Mouse (Mus musculus): ENCODE data around the gene Gm37240.
A peak's percentile ranks its signal among the peaks of the same experiment; 100 is the strongest.

The Gm37240 gene

GRCm38 (mm10) chr3:85271491-85271890 lies 615.8 kb downstream of the Gm37240 start:
- DNase-seq (ENCODE audit: low spot score in 2 of 2) = no peak

DNA sequence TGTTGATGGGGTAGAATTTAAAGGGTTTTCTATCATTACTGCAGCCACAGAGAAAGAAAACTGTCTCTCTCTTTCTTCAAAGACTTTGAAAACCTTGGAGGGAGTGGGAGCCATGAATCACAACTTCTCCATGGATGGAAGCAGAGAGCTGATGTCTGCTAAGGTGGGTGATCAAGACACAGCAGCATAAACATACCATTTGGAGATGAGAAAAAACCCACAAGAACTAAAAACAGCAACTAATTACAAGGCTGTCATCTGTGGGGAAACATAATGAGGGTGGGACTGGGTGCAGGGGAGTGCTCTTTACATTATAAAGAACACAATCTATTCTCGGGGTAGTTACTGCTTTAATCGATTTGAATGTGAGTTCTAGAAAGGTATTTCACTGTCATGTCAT lies 622.4 kb downstream of the Gm37240 start:
- DNase-seq (ENCODE audit: low spot score in 2 of 2) = no peak

GRCm38 (mm10) chr3:85264546-85264945 lies 622.8 kb downstream of the Gm37240 start:
- DNase-seq (ENCODE audit: low spot score in 2 of 2) = no peak

DNA sequence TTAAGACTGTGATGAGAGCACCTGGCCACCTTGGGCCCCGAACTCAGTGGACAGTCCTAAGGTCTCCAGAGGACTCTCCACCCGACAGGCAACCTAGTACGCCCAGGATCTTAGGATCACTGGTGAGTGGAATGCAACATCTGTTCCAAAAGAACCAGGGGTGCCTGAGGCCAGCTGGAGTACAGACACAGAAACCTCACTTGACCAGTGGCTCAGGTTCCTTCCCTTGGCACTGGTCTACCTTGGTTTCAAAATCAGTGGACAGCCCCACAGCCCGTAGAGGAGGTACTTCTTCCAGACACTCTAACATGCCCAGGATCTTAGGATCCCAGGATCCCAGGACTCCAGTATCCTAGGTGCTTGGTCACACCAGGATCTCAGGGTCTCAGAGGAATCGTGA lies 632.8 kb downstream of the Gm37240 start:
- DNase-seq (ENCODE audit: low spot score in 2 of 2) = no peak

GRCm38 (mm10) chr3:85251631-85252030 lies 635.7 kb downstream of the Gm37240 start:
- DNase-seq (ENCODE audit: low spot score in 2 of 2) = no peak

DNA sequence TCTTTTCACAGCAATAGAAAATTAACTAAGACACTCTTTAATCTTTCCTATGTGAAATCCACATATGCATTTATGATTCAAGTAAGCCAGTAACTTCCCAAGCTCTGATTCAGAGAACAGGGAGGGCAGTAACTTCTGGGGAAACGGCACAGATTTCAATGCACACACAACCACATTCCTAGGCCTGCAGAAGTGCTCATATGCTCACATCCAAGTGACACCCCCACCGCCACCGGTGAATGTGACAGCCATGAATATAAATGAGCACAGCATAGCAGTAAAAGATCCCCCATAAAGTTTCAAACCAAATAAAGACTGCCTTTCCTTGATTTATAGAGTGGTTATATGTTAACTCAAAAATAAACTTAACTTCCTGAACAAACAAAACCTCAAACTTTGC lies 641.2 kb downstream of the Gm37240 start:
- DNase-seq (ENCODE audit: low spot score in 2 of 2) = no peak

GRCm38 (mm10) chr3:85236546-85236945 lies 650.8 kb downstream of the Gm37240 start:
- DNase-seq (ENCODE audit: low spot score in 2 of 2) = no peak

DNA sequence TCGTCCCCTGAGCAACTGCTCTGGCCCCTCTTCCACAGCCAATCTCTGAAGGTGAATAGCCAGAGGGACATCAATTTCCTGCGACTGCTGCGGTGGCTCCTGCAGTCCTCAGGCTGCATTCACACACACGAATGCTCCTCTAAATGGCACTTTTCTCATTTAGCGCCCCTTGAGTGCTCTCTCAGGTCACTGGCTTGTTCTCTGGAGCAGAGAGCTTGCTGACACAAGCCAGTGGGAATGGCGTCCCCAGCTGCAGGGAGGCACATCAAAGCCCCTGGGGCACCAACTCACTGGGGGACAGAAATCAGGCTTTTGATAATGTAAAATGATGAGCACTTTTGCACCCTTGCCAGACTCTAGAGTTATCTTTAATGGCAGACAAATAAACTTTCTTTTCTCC lies 654.5 kb downstream of the Gm37240 start:
- no peak for DNase-seq (ENCODE audit: low spot score in 2 of 2)

GRCm38 (mm10) chr3:85222046-85222445 lies 665.3 kb downstream of the Gm37240 start:
- no peak for DNase-seq (ENCODE audit: low spot score in 2 of 2)

DNA sequence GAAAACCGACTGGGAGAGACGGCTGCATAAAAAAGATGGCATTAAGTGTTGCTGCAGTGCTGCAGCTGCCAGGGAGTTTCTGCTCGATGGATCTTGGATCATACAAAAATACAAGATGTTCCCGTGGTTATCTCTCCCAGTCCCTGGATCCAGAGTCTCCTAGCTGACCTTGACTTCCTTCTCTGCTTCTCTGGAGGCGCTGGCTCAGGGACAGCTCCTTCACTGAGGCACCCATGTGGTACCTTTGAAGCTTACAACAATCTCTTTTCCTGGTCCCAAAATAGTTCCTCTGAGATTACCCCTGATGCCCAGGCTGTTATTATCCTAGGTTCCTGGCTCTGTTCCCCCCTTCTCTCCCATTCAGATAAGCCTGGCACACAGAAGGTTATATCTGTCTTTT lies 672.4 kb downstream of the Gm37240 start:
- no peak for DNase-seq (ENCODE audit: low spot score in 2 of 2)

- DNase-seq (ENCODE audit: low spot score in 2 of 2) = no peak
Observed at GRCm38 (mm10) chr3:85212751-85213350, 674.5 kb downstream of the Gm37240 start.

GRCm38 (mm10) chr3:85209887-85210844 lies 677.2 kb downstream of the Gm37240 start:
- DNase-seq (ENCODE audit: low spot score in 2 of 2) = no peak

DNA sequence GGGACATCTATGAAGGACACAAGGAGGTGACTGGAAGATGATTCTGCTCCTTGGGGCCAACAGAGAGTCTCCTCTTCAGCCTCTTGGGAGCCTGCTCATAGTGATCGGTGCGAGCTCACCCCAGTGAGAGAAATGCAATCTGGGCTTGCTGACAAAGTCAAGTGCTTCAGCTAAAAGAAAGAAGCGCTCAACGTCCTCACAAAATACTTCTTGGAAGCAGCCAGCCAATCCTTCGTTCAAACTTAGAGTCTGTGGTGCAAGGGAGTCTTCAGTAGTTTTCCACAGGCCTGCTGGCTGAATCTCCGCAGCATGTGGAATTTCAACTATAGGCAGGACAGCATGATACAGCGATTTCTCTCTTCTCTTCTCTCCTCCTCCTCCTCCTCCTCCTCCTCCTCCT lies 680.8 kb downstream of the Gm37240 start:
- DNase-seq (ENCODE audit: low spot score in 2 of 2) = no peak

- no peak for DNase-seq (ENCODE audit: low spot score in 2 of 2)
Observed at GRCm38 (mm10) chr3:85205911-85206310, 681.4 kb downstream of the Gm37240 start.

DNA sequence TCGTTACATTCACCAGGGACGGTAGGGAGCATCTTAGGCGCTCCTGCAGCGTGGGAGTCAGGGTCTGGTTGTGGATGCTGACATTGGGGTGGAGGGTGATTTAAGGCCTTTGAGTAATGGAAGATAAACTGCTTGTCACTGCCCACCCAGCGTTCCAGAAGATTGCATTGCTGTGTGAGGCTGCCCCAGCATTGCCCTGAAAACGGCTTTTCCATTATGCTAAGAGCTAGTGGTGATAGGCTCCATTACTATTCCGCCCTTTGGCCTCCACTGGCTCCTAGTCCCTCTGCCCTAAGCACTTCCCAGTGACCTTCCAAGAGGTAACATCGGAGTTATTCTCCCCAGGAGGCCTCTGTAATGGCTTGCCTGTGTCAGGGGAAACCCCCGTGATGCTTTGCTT lies 683.7 kb downstream of the Gm37240 start:
- no peak for DNase-seq (ENCODE audit: low spot score in 2 of 2)

DNA sequence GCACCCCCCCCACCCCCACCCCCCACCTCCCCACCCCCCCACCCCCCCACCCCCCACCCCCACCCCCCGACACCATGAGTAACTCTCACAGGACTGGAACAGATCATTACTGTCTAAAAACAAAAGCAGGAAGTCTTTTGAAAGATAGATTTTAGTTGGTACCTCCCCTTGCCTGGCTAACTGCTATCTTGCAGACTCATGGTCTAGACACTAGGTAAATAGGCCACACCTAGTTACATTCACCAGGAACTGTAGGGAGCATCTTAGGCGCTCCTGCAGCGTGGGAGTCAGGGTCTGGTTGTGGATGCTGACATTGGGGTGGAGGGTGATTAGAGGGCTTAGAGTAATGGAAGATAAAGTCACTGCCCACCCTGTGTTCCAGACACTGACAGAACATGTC lies 684.6 kb downstream of the Gm37240 start:
- DNase-seq (ENCODE audit: low spot score in 2 of 2) = no peak

- DNase-seq (ENCODE audit: low spot score in 2 of 2) = no peak
Observed at GRCm38 (mm10) chr3:85201785-85202184, 685.5 kb downstream of the Gm37240 start.

DNA sequence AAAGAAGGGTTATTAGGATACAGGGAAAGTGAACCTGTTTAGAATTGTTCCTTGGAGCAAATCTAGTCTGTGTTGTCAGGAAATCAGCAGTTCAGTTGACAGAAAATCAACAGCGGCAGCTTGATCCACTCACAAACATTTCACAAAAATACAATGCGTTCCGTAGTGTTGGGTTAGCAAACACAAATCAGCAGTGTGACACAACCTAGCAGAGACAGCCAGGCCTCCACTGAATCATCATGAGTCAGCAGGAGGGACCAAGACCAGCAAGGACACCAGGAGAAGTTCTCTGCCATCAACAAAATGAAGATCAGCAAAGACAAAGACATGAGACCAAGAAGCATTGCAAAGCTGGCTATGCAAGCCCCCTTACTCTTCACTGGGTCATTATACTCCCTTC lies 688.8 kb downstream of the Gm37240 start:
- DNase-seq (ENCODE audit: low spot score in 2 of 2) = no peak

GRCm38 (mm10) chr3:85197148-85197547 lies 690.2 kb downstream of the Gm37240 start:
- DNase-seq (ENCODE audit: low spot score in 2 of 2) = no peak

GRCm38 (mm10) chr3:85196591-85196990 lies 690.7 kb downstream of the Gm37240 start:
- DNase-seq (ENCODE audit: low spot score in 2 of 2) = no peak

DNA sequence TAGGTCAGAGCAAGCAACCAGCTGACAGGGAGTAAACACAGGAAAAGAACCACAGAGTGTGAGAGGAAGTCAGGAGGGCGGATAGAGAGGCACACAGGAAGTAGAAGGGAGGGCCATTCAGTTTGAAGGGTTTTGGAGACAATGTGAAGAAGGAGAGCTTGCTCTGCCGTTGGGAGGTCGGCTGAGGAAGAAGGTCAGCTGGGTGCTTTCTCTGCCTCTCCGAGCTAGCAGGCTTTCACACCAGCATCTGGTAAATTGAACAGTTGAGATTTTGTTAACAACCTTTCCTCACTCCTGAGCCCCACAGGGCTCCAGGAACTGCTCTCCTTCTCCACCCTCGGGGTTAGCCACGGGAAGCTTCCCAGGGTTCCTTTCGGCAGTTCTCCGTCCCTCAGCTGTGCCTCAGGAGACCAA lies 692.2 kb downstream of the Gm37240 start:
- DNase-seq (ENCODE audit: low spot score in 2 of 2) = peak in 1 of 2 experiments; percentile 11

DNA sequence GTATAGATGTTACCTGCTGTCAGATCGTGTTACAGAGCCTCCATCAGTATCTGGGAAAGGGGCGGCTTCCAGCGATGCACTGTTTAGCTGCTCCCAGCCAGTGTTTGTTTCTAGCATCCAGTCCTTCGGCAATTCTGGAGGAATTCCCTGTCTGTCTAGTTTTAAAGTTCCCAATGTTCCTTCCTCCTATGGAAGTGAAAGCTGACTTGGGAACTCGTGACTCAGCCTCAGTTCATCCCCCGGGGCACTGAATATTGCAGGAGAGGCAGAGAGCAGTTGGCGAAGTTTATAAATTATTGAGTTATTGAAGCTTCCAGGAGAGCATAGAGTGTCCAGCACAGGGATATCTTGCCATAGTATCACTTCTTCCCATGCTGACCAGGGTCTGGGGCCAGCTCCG lies 697.5 kb downstream of the Gm37240 start:
- no peak for DNase-seq (ENCODE audit: low spot score in 2 of 2)

DNA sequence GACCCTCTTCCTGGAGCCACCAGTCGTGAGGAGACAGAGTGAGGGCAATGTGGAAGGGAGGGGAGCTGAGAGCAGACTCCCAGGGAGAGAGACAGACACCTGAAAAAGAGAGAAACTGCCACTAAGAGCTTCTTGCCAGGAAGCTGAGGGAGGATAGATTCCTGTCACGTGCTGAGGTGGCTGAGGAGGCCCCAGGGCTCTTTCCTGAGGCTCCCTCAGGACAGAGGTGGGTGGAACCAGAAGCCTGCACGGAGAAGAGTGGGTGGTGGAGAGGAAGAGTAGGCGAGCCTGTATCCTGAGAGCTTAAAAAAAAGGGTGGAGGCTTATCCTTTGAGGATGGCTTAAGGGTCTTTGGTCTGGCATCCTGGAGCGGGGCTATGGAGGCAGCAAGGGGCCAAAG lies 699.0 kb downstream of the Gm37240 start:
- no peak for DNase-seq (ENCODE audit: low spot score in 2 of 2)

Measured in spleen, postnatal 14 days (tissue).